Mouse (Mus musculus) cerebellum, postnatal 36 days (tissue): Measurements from ENCODE around the gene Epn2.

ENCODE experiments used
- DNase-seq, 2 experiments: peaks; one replicate each; pipeline ENCODE4 v3.0.0; 2021 to 2022; ENCODE audit warnings: mixed read lengths in 2 of 2

Gene Epn2

DNA sequence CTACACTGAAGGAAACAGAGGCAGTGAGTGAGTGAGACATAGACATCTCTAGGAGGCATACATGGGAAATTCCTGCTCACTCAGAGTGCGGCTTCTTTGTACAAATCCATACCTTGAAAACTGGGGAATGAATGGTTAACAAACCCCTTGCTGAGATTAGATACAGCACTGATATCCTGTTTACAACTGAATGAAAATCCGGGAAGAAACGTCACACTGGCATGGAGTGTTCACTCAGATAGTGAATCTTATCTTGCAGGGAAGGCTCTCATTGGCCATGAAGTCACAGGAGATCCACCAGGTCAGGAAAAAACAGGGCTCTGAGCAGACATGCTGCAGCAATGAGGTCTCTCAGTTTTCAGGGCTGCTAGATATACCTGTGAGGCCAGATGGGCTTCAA is 42.5 kb downstream of the Epn2 start:
- DNase-seq: no peak

DNA sequence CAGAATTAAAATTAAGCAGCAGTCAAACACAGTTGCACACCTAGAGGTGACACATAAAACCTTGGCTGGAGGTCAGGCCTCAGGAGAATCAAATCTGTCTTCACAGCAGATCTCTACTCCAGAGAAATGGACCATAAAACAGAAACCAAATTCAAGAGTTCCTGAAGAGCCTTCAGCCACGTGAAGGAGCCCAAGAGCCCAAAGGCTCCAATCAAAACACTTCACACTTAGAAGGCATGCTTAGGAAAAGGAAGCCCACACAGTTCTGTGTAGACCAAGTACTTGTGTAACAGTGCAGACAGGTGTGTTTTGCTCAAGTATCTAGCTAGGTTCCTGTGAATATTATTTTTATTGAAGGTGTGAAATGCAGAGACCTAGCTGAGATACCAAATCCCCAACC is 44.0 kb downstream of the Epn2 start:
- DNase-seq: no peak

DNA sequence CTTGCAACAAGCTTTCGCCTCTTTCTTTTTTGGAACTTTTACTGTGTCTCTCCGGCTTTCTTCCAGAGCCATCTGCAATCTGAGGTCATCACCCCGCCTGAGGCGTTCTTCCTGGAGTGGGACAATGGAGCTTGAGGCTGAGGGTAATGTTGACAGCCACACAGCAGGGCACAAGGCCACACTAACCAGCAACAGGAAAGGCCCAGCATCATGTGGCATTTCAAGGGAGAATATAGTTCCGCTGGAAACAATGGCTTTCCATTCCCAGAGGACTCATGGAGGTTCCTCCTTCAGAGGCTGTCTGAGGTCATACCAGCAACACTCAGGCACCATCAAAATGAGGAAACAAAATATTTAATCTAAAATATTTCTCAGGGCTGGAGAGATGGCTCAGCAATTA is 45.9 kb downstream of the Epn2 start:
- DNase-seq: no peak

DNA sequence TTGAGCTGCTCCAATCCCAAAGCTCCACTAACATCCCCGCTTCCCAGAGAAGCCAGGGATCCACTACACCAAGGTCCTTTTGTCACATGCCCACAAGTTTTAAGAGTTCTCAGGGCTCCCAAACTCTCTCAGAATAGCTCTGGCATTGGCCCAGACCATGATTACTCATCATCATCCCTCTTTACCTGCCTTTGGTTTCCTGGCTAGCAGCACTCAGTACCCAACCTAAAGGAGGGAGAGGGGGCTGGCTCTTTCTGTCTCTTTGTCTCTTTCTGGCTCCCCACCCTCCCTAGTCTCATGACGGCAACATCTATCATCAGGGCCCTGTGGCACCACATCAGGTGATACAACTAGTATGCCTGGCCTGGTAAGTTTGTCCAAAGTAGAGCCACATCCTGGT is 46.7 kb downstream of the Epn2 start:
- no peak for DNase-seq

DNA sequence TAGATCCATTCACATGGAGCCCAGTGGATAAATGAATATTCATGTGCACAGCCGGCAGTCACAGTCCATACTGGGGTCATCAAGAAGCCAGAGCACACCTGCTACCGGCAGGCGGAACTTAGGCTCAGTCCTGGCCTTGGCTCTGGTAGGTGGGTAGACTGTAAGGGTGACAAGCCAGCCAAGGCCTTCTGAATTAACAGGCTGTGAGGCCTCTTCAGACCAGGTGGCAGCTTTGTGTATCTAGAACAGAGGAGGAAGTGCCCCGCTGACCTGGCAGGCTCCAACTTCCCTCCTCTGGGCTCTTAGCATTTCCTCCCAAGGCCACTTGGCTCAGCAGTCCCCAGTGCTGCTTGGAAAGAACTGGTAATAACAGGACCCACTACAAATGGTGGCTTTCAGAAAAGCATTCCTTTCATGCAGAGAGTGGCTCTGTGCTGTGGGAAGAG is 50.2 kb downstream of the Epn2 start:
- peak; percentile 83 to 86 for DNase-seq

DNA sequence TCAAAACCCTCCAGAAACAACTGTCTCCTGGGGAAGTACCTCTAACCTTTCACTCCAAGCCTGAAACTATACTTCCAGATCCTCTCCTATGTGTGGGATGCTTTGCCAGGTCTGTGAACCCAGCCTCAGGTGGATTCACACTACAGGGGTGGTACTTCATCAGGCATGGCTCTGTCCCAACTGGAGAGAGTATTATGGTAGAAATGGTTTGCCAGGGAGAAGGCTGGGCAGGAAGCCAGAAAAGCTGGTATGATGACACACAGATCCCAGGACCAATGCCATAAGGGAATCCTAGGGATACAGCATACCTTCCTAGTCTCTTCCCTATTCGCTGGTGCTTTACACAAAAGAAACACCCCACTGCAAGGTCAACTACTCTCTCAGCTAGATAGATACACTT is 52.6 kb downstream of the Epn2 start:
- DNase-seq: peak; percentile 85 to 92

DNA sequence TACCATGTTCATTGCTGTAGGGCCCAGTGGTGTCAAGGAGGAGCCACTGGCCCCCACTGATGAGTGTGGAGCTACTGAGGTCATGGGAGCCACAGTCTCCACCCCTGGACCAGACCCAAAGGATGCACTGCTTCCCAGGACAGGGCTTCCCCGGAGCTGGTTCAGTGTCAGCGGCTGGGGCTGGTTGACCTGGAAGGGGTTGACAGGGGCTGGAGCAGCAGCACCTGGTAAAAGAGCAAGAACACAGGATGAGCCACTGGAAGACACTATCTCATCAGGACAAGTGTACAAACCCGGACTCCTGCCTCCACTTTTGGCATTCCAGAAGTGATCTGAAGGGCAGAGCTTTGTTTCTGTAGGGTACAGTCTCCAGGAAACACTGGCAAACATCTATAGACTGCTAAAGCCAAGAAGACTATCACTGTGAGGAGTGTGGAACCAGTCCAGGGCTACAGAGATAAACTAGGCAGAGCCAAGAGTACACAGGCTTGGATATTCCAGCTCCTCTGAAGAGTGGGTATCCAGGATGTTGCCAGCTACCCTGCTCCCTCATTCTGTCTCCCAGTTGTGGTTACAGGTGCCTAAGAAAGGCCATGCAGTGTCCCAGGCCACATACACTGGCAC is 59.9 kb downstream of the Epn2 start:
- DNase-seq: no peak

DNA sequence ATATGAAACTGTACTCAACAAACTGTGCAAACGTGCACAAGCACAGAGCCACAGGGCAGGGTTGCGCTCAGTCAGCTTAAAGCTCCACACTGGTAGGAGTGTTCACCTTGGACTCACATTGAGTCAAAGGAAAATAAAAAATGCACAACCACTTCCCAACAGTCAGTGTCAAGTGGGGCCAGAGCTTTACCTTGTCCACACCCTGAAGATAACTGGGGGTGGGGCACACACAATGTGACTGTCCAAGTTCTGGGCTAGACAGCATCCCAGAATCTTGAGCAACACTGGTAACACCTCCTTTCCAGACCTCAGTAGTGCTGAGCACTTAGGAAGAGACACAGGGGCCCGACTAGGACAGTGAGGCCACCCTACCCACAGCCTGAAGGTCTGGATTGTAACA is 60.6 kb downstream of the Epn2 start:
- no peak for DNase-seq

DNA sequence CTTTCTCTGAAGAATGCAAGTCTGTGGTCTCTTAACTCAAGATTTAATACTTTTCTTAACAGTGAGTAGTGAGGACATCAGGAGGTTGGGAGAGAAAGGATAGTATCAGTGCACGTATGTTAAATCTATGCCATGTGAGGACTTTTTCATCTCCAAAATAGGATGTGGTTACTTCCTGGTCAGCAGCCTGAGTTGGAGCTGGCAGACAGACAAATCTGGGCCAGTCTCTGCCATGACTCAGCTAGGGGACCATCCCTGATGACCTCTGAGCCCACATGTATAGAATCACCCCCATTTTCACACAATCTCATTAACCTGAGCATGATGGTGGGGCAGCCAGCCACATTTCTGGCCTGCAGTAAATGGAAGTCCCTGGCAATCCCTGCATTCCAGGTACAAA is 61.5 kb downstream of the Epn2 start:
- DNase-seq: no peak

DNA sequence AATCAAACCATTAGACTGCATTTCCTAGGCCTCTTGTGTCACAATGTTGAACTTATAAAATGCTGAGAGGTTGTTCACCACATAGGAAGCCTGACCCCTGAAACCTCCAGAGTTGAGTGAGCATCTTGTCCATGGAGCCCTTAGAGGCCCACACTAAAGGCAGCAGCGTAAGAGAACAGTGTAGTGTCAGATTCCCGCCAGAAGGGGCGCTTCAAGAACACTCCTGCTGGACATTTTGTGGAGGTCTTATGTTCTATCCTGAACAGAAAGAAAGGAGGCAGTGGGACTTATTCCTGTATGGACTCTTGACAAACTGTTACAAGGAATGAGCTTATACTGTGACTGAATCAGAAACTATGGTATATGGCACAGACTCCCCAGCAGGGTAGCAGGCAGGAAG is 64.5 kb downstream of the Epn2 start:
- DNase-seq: peak; percentile 56 to 58

DNA sequence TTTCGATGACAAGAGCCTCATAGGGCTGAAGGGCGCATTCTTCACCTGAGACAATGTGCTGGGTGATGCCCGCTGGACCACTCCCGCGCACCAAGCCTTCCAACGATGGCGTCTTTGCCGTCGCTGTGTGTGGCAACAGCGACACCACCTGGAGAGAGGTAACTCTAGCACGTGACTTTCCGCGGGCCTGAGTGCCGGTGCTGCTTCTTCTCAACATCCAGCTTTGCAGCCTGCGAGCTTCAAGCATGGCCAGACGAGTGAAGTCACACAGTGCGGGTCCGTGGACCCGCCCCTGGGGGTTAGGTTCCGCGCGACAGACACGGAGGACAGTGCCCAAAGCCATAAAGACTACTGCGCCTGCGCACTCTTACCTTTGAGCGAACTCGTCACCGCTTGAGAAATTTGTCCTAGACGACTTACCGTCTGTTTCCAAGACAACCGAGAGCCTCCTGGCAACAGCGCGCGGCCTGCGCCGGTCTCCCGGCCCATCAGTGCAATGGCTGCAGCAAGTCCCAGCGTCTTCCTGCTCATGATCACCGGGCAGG is 74.7 kb downstream of the Epn2 start, which contains the start of gene B9d1:
Gene B9d1 (plus strand): TSS at position 432 of the 545 bp plus-strand sequence.
- DNase-seq: peak; percentile 96 to 100

DNA sequence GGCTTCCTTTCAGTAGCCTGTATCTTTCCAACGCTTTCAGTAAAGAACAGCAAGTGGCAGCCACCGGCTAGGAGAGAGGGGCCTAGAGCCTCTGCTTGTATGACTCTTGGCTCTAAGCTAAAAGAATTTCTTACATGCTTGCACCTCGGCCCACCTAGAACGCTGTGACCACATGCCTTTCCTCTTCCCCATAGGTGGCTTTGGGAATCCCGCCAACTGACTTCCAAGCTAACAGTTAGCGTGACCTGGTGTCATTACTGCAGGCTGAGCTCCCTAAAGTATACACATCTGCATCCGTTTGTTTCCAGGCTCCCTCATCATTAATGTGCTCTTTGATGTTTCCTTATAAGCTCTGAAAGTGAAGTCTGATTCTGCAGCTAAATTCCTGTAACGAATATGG is 75.6 kb downstream of the Epn2 start:
- DNase-seq: peak in 1 of 2 experiments; percentile 26

DNA sequence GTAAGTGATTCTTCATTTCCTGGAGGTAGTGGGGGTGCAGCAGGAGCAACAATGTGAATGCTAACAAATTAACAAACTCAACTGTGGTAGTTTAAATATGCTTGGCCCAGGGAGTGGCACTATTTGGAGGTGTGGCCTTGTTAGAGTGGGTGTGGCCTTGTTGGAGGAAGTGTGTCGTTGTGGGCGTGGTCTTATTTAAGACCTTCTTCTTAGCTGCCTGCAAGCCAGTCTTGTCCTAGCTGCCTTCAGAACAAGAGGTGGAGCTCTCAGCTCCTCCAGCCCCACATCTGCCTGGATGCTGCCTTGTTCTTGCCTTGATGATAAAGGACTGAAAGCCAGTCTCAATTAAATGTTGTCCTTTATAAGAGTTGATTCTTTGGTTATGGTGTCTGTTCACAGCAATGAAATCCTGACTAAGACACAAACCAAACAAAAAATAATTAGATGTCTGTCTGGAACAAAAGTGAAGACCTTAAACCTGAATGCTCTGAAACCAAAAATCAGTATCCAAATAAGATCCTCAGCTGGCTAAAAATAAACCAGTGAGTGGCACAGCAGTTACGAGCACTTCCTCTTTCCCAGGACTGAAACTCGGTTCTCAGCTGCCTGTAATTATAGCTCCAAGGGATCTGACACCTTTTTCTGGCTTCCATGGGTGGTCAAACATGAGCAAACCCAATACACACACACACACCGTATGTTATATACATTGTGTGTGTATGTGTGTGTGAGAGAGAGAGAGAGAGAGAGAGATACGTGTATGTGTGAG is 80.6 kb downstream of the Epn2 start:
- DNase-seq: no peak

DNA sequence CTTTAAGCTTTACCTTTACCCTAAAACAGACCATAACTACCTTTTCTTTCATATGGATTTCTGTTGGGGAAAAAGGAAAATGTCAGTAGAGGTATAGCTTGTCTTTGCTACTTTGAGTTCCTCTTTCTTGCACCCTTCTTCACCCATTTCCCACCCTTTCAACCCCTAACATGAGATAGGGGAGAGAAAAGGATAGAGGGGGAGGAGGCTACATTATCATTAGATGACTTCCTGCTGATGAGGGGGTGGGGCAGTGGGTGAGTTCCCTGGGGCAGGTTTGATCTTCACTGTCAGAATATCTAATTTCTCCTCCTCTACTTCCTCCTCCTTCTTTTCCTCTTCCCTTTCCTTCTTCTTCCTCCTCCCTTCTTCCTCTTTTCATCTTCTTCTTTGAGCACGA is 82.0 kb downstream of the Epn2 start:
- no peak for DNase-seq

DNA sequence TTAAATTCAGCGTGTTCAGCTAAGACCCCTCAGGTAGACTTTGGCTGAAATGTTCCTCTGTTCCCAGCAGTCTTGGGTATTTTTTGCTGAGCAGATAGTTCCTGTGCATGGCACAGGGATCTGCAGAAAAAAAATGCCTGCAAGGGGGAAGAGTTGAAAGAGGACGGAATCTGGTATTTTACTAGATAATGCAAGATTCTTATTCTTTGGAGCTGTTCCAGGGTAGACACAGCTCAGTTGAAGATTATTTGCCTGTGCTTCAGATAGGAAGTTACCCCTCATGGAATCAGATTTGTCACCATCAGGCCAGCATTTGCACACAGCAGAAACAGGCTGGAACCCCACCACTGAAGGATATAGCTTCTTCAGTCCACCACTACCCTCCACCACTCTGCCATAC is 84.0 kb downstream of the Epn2 start:
- DNase-seq: no peak

DNA sequence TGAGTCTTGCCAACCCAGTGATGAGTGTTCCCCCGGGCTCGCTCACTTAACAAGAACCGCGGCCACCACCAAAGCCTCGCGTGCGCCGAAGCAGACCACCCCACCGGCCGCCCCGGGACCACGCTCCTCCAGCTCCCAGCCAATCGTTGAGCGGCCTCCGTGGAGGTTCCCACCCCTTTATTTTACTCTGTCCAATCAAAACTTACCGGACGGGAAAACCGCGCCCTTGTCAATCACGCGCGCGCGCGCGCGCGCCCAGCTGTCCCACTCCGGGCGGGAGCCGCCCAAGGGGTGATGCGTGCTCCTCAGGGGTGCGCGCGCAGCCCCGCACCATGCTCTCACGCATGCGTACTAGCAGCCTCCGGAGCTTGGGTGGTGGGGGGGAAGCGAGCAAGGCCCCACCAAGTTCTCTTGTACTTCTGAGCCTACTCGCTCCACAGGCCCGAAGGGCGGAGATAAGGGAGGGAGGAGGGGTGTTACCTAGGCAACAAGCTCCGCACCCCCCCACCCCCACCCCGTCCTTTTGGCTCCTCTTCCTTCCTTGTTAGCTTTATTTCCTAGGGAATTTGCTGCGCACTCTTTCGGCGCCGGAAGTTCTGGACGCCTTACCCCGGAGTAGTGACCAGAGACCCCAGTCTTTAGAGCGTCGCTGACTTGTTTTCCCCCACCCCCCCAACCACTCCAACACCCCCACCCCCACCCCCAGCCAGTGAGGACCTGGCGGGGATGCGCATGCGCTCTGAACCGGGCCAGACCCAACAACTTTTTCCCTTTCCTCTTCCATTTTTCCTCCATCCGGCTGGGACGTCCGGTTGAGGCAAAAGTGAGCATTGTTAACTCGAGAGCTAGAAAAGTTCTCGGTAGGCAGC is 85.1 kb downstream of the Epn2 start, which contains the start of gene Mapk7:
Gene Mapk7 (minus strand): TSS at position 278 of the 869 bp plus-strand sequence.
- DNase-seq: peak; percentile 94 to 96

DNA sequence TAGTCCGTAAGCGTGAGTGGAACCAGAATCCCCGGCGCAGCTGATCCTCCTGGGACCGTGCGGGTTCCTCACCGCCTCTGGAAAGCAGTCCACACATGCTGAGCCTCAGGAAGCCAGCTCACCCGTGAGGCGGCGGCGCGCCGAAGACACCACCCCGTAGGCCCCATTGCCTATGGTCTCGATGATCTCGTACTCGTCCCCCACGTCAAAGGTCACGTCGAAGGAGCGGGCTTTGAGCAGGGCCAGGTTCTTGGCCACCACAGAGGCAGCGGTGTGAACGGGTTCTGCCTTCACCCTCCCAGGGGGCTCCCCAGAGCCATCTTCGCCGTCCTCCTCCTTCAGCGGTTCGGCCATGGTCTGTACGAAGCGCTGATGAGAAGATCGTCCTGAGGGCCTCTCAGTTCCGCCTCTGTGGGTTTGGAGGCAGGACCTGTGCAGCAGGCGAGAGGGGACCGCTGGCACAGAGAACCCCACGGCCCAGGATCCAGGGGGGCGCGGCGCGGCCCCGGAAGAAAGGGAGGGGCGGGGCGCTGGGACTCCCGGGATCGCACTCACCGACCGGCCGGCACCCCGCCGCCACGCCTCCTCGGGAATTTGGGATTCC is 85.9 kb downstream of the Epn2 start:
- peak; percentile 37 to 48 for DNase-seq

DNA sequence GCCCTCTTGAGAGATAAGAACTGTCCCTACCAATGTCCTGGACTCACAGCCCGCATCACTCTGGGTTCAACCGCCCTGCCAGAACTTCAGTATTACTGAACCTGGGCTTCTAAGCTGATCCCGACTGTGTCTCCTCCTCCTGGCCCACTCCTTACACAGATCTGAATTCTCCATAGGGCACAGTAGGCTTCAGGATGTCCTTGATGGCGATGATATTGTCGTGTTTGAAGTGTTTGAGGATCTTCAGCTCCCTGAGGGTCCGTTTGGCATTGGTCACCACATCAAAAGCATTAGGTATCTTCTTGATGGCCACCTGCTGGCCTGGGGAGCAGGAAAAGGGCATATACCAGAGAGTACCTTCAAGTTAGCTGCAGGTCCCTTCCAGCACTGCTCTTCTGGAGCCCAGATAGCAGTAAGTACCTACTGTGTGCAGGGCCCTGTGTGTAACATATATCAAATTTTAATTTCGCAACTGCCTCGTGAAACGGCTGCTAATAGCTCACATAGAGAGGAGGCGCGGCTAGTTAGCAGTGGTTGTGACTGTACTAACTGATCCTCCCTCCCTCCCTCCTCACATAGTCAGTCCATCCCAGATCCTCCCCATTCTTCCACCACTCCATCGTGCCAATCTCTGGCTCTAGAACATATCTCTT is 86.6 kb downstream of the Epn2 start:
- DNase-seq: no peak

DNA sequence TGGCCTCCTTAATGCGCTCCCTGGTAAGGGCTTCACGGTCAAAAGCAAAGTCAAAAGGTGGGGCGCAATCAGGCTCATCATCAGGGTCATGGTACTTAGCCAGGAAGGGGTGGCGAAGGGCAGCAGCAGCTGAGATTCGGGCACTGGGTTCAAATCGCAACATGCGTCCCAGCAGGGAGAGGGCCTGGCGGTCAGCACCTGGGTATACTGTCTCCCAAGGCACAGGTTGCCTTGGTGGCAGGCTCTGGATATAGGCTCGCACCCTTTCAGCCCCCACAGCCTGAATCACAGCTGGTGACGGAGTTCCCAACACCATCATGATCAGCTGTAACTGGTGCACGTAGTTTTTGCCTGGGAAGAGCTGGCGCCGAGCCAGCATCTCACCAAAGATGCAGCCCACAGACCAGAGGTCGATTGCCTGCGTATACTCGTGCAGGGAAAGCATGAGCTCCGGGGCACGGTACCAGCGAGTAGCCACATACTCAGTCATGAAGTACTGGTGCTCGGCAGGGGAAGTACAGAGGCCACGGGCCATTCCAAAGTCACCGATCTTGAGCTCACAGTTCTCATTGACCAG is 88.5 kb downstream of the Epn2 start:
- no peak for DNase-seq

DNA sequence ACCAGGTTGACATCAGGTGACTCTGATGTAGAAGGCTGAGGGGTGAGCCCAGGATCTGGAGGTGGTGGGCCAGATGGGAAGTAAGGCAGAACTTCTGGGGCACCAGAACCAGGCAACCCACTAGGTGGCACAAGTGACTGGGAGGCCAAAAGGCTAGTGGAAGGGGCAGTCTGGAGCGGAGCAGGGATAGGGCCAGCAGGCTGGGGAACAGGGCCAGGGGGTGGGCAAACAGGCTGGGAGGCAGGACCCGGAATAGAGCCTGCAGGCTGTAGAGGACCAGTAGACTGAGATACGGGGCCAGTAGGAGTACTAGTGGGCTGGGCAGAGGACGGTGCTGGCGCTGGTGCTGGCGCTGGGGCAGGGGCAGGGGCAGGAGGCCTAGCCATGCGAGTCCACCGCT is 89.6 kb downstream of the Epn2 start:
- no peak for DNase-seq

DNA sequence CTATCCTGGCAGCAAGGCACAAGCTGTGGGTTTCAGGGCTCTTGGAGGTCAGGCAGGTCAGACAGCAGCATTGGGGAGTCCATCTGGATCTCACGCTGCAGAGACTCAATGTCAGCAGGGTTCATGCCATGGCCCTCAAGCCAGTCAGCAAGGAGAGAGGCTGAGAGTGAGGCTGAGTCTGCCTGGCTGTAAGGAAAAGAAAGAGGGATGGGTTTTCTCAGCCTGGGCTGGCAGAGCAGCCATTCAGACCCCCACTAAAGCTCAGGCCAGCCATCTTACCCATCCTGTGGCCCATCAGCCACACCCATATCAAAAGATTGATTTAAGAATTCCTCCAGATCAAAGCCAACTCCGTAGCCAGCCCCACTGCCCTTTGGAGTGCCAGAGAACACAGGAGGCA is 90.4 kb downstream of the Epn2 start:
- no peak for DNase-seq

DNA sequence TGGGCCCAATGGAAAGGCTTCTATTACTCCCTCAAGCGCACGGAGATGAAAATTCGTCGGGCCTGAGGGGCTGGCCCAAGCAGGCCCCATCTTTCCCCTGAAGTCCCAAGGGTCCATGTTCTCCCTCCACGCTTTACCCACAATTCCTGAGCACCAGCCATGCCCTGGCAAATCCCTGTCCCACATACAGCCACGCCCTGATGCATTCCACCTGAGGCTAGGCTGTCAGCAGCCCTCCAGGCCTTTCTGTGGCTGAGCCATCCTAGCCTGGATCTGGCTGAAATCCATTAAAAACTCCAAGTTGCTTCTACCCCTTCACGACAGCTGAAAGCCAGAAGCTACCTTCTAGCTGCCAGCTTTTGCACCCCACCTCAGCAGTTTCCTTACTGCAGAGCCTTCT is 91.6 kb downstream of the Epn2 start:
- no peak for DNase-seq
